Mouse (Mus musculus) embryo, embryonic 11.5 days (tissue): Measurements from ENCODE around the gene Zic4.

Experiments
- DNase-seq: peaks from one replicate; pipeline ENCODE4 v3.0.0-alpha.2; 2012; ENCODE audit warnings: low read depth, low spot score

Gene Zic4

GRCm38 (mm10) chr9:91361856-91362601, at the start of gene Zic4:
Zic4 (plus strand) TSS chr9:91362413.
- no peak for DNase-seq

GRCm38 (mm10) chr9:91347591-91347990, 14.6 kb upstream of the Zic4 start:
- no peak for DNase-seq

GRCm38 (mm10) chr9:91348746-91349145, 13.5 kb upstream of the Zic4 start:
- no peak for DNase-seq

- no peak for DNase-seq
These were observed 11.9 kb upstream of the Zic4 start for GRCm38 (mm10) chr9:91350211-91350791.

GRCm38 (mm10) chr9:91350861-91351291, 11.3 kb upstream of the Zic4 start:
- no peak for DNase-seq

- DNase-seq: no peak
These were observed 10.9 kb upstream of the Zic4 start for GRCm38 (mm10) chr9:91351361-91351760.

- DNase-seq: no peak
These were observed 10.2 kb upstream of the Zic4 start for GRCm38 (mm10) chr9:91351961-91352411.

GRCm38 (mm10) chr9:91352786-91353185, 9.4 kb upstream of the Zic4 start:
- no peak for DNase-seq

GRCm38 (mm10) chr9:91353551-91354433, 8.4 kb upstream of the Zic4 start:
- DNase-seq: no peak

- no peak for DNase-seq
These were observed 7.6 kb upstream of the Zic4 start for GRCm38 (mm10) chr9:91354434-91355269.

GRCm38 (mm10) chr9:91355270-91355589, 7.0 kb upstream of the Zic4 start:
- no peak for DNase-seq

- DNase-seq: no peak
These were observed 6.4 kb upstream of the Zic4 start for GRCm38 (mm10) chr9:91355629-91356352.

- DNase-seq: no peak
These were observed 5.9 kb upstream of the Zic4 start for GRCm38 (mm10) chr9:91356353-91356740.

GRCm38 (mm10) chr9:91357321-91357720, 4.9 kb upstream of the Zic4 start:
- no peak for DNase-seq

GRCm38 (mm10) chr9:91358851-91359687, 3.1 kb upstream of the Zic4 start:
- DNase-seq: no peak

GRCm38 (mm10) chr9:91360151-91361032, 1.8 kb upstream of the Zic4 start:
- DNase-seq: no peak

- no peak for DNase-seq
These were observed 969 bp upstream of the Zic4 start for GRCm38 (mm10) chr9:91361033-91361855.
